Mouse (Mus musculus): Measurements from ENCODE around the gene Hydin.

GRCm38 (mm10) chr8:110345697-110346394 is 79.1 kb downstream of the Hydin start:
- TF ChIP-seq GATA1 (IDR thresholded peaks at IDR 0.05; ENCODE audit: borderline replicate concordance, low read length) (no peak), FLI1 (IDR thresholded peaks at IDR 0.05; ENCODE audit: low read length) (no peak)
